Mouse (Mus musculus) liver, adult (tissue): ENCODE results near the gene Cd80.

Experiments used
- GATA4 ChIP-seq: IDR thresholded peaks from 2 replicates; pipeline ENCODE4 v1.6.1; 2014; ENCODE audit warnings: mild to moderate bottlenecking, low read length; ENCODE audit not compliant: insufficient replicate concordance

Cd80 gene

GRCm38 (mm10) chr16:38459990-38460389 is 4.6 kb downstream of the Cd80 start:
- TF ChIP-seq GATA4: no peak

- no peak for TF ChIP-seq GATA4
Observed at GRCm38 (mm10) chr16:38461749-38462148, 6.4 kb downstream of the Cd80 start.

GRCm38 (mm10) chr16:38462161-38462560 is 6.8 kb downstream of the Cd80 start:
- TF ChIP-seq GATA4: no peak

- no peak for TF ChIP-seq GATA4
Observed at GRCm38 (mm10) chr16:38463305-38463704, 7.9 kb downstream of the Cd80 start.

GRCm38 (mm10) chr16:38466089-38466488 is 10.7 kb downstream of the Cd80 start:
- no peak for TF ChIP-seq GATA4

GRCm38 (mm10) chr16:38467091-38467916 is 11.9 kb downstream of the Cd80 start:
- no peak for TF ChIP-seq GATA4

GRCm38 (mm10) chr16:38467917-38468705 is 12.8 kb downstream of the Cd80 start:
- no peak for TF ChIP-seq GATA4

- no peak for TF ChIP-seq GATA4
Observed at GRCm38 (mm10) chr16:38468706-38469018, 13.3 kb downstream of the Cd80 start.

GRCm38 (mm10) chr16:38469437-38469836 is 14.1 kb downstream of the Cd80 start:
- no peak for TF ChIP-seq GATA4

- no peak for TF ChIP-seq GATA4
Observed at GRCm38 (mm10) chr16:38471697-38472506, 16.5 kb downstream of the Cd80 start.

GRCm38 (mm10) chr16:38472507-38472873 is 17.1 kb downstream of the Cd80 start:
- TF ChIP-seq GATA4: no peak

GRCm38 (mm10) chr16:38473661-38474060 is 18.3 kb downstream of the Cd80 start:
- TF ChIP-seq GATA4: no peak

GRCm38 (mm10) chr16:38474677-38475286 is 19.4 kb downstream of the Cd80 start:
- no peak for TF ChIP-seq GATA4

- no peak for TF ChIP-seq GATA4
Observed at GRCm38 (mm10) chr16:38475681-38476311, 20.4 kb downstream of the Cd80 start.
